Mouse (Mus musculus) cortical plate, adult 2 months (tissue): Measurements from ENCODE around the gene Pkd2l1.

Source experiments
- CTCF ChIP-seq: fragments of 200-500 bp; IDR thresholded peaks from 2 replicates; pipeline ENCODE4 v1.5.1; 2011; ENCODE audit warnings: mild to moderate bottlenecking, control low read depth, low read length; ENCODE audit not compliant: insufficient read depth; ENCODE audit errors: extremely low read depth
- POLR2A ChIP-seq: fragments of 200-500 bp; IDR thresholded peaks from 2 replicates; pipeline ENCODE4 v1.6.1; 2011; ENCODE audit warnings: mild to moderate bottlenecking, low read length, control low read depth; ENCODE audit not compliant: insufficient read depth; ENCODE audit errors: extremely low read depth

GRCm38 (mm10) chr19:44176741-44177140 lies 15.5 kb downstream of the Pkd2l1 start:
- TF ChIP-seq POLR2A (no peak), CTCF (no peak)
